Mouse (Mus musculus) adrenal gland, adult 18-20 months (tissue): Measurements from ENCODE around the gene Shc4. TPM values are rescaled to one million over a fixed set of nuclear protein-coding genes. Genes with fewer than 3 reads are reported as not detected.

Experiments used
- DNase-seq, 2 experiments: peaks; one replicate each; pipeline ENCODE4 v3.0.0; 2021 to 2022; ENCODE audit warnings: low spot score in 2 of 2
- total RNA-seq, 2 experiments: library from RNA; stranded (reverse); gene quantifications; 1 replicate in 1 of 2; 2 replicates in 1 of 2; pipeline ENCODE4 v1.2.3; 2021

Shc4 gene
- total RNA-seq, 2 experiments from 2014 or later, result 2.8 to 3.0 TPM

GRCm38 (mm10) chr2:125685441-125686150, 38.4 kb downstream of the Shc4 start:
- no peak for DNase-seq

- DNase-seq, result no peak
These were observed 39.1 kb downstream of the Shc4 start for GRCm38 (mm10) chr2:125684559-125685440.

GRCm38 (mm10) chr2:125683895-125684294, 40.1 kb downstream of the Shc4 start:
- DNase-seq, result no peak

GRCm38 (mm10) chr2:125681811-125682210, 42.1 kb downstream of the Shc4 start:
- DNase-seq, result no peak

- peak; percentile 78 to 80 for DNase-seq
These were observed 50.9 kb downstream of the Shc4 start, which contains the start of gene Eid1 for GRCm38 (mm10) chr2:125672957-125673631. Gene Eid1 (plus strand): TSS chr2:125673095.

- no peak for DNase-seq
These were observed 51.4 kb downstream of the Shc4 start for GRCm38 (mm10) chr2:125672568-125672956.

- DNase-seq, result no peak
These were observed 53.1 kb downstream of the Shc4 start for GRCm38 (mm10) chr2:125670846-125671245.

- DNase-seq, result no peak
These were observed 56.2 kb downstream of the Shc4 start for GRCm38 (mm10) chr2:125667721-125668120.

GRCm38 (mm10) chr2:125667184-125667583, 56.8 kb downstream of the Shc4 start:
- no peak for DNase-seq

- no peak for DNase-seq
These were observed 57.3 kb downstream of the Shc4 start for GRCm38 (mm10) chr2:125666668-125667067.

- DNase-seq, result no peak
These were observed 58.0 kb downstream of the Shc4 start for GRCm38 (mm10) chr2:125665909-125666308.

GRCm38 (mm10) chr2:125665213-125665612, 58.7 kb downstream of the Shc4 start:
- DNase-seq, result no peak

- no peak for DNase-seq
These were observed 61.4 kb downstream of the Shc4 start for GRCm38 (mm10) chr2:125662517-125662916.

GRCm38 (mm10) chr2:125661156-125661555, 62.8 kb downstream of the Shc4 start:
- DNase-seq, result no peak

GRCm38 (mm10) chr2:125660537-125661130, 63.3 kb downstream of the Shc4 start:
- peak in 1 of 2 experiments; percentile 24 for DNase-seq

GRCm38 (mm10) chr2:125659823-125660536, 64.0 kb downstream of the Shc4 start:
- peak; percentile 65 to 72 for DNase-seq

- no peak for DNase-seq
These were observed 68.6 kb downstream of the Shc4 start for GRCm38 (mm10) chr2:125655391-125655790.

GRCm38 (mm10) chr2:125653286-125653685, 70.7 kb downstream of the Shc4 start:
- no peak for DNase-seq

- no peak for DNase-seq
These were observed 72.4 kb downstream of the Shc4 start for GRCm38 (mm10) chr2:125651563-125651962.

- DNase-seq, result no peak
These were observed 73.1 kb downstream of the Shc4 start for GRCm38 (mm10) chr2:125650742-125651352.
